Mouse (Mus musculus): ENCODE measurements around the gene Gpnmb.

GRCm38 (mm10) chr6:49109196-49109595 is 72.8 kb downstream of the Gpnmb start:
- TF ChIP-seq CTCF (IDR thresholded peaks at IDR 0.05; ENCODE audit: borderline replicate concordance, insufficient read depth, low read depth, low read length) (no peak), POLR2A (IDR thresholded peaks at IDR 0.05; ENCODE audit: borderline replicate concordance, insufficient read depth, low read length) (no peak)

Measured in cerebellum, adult 2 months (tissue).